Mouse (Mus musculus) intestine, embryonic 14.5 days (tissue): ENCODE results near the gene Uhrf1. TPM values are rescaled to one million over a fixed set of nuclear protein-coding genes. Genes with fewer than 3 reads are reported as not detected.
A peak's percentile ranks its signal among the peaks of the same experiment; 100 is the strongest.

ENCODE experiments used
- ATAC-seq: fragments of 200-750 bp; cut with Nextera tagmentation; replicated peaks from 2 replicates; pipeline ENCODE4 v1.8.0; 2017; ENCODE audit warnings: low read depth, moderate number of reproducible peaks, moderate TSS enrichment, moderate library complexity; ENCODE audit not compliant: low FRiP score, low TSS enrichment
- DNase-seq: peaks from one replicate; pipeline ENCODE4 v3.0.0-alpha.2; 2018; ENCODE audit warnings: low spot score
- H3K27ac ChIP-seq: fragments of 300-500 bp; sonication (generic); 2 replicates; pipeline ENCODE4 v1.5.1; 2014; ENCODE audit warnings: low read depth, mild to moderate bottlenecking, control low read depth
- H3K27me3 ChIP-seq: fragments of 300-500 bp; sonication (generic); replicated peaks from 2 replicates; pipeline ENCODE4 v1.6.1; 2014; ENCODE audit warnings: low read length, control low read depth; ENCODE audit not compliant: control insufficient read depth, insufficient read depth
- H3K36me3 ChIP-seq: fragments of 300-500 bp; sonication (generic); 2 replicates; pipeline ENCODE4 v1.6.1; 2014; ENCODE audit warnings: low read length, control low read depth; ENCODE audit not compliant: control insufficient read depth, insufficient read depth
- H3K4me1 ChIP-seq: fragments of 300-500 bp; sonication (generic); replicated peaks from 2 replicates; pipeline ENCODE4 v1.6.1; 2014; ENCODE audit warnings: low read length, control low read depth, mixed read lengths; ENCODE audit not compliant: control insufficient read depth, insufficient read depth
- H3K4me2 ChIP-seq: fragments of 300-500 bp; sonication (generic); 2 replicates; pipeline ENCODE4 v1.6.1; 2014; ENCODE audit warnings: low read length
- H3K4me3 ChIP-seq: fragments of 300-500 bp; sonication (generic); 2 replicates; pipeline ENCODE4 v1.5.1; 2014; ENCODE audit warnings: low read depth, low read length, control low read depth, mixed read lengths
- H3K9ac ChIP-seq: fragments of 300-500 bp; sonication (generic); 2 replicates; pipeline ENCODE4 v1.6.1; 2014; ENCODE audit warnings: mild to moderate bottlenecking, low read length
- H3K9me3 ChIP-seq: fragments of 300-500 bp; sonication (generic); 2 replicates; pipeline ENCODE4 v1.6.1; 2016; ENCODE audit warnings: low read length, control low read depth; ENCODE audit not compliant: control insufficient read depth
- WGBS: fragments of 180-500 bp; shearing (Covaris S2); extraction: QIAGEN DNeasy Blood & Tissue Kit; methylation state at CpG from one replicate; pipeline ENCODE4 v1.1.7; 2014; 5-methylcytosine and 5-hydroxymethylcytosine counted together
- polyA plus RNA-seq: library from polyadenylated mRNA; unstranded; fragments of >200 nt; fragmentation: Nextera tagmentation; extraction: Ambion mirVana; gene quantifications from 2 replicates; pipeline ENCODE4 v1.2.1, GENCODE M21; 2014

Gene Uhrf1
- polyA plus RNA-seq, 1 experiment from 2014 or later: 122 TPM

- Histone ChIP-seq H3K4me3 (no peak overlapping the region), H3K27me3 (no peaks in the 10 kb centered on the region), H3K4me1 (no peaks in the 10 kb centered on the region), H3K36me3 (no peaks in the 10 kb centered on the region), H3K9me3 (no peaks in the 10 kb centered on the region), H3K27ac (no peak overlapping the region), H3K9ac (no peak overlapping the region), H3K4me2 (no peak overlapping the region)
- 60% methylated on average over 4 of the region's 4 CpGs for WGBS
- peak; percentile 72 for DNase-seq
- no peak for ATAC-seq
These were observed 34.1 kb downstream of the Uhrf1 start for GRCm38 (mm10) chr17:56337190-56337589.

GRCm38 (mm10) chr17:56337791-56338190 lies 34.7 kb downstream of the Uhrf1 start:
- Histone ChIP-seq H3K36me3 (no peaks in the 10 kb centered on the region), H3K4me1 (no peaks in the 10 kb centered on the region), H3K4me2 (no peak overlapping the region), H3K9ac (no peak overlapping the region), H3K27ac (no peak overlapping the region), H3K9me3 (no peaks in the 10 kb centered on the region), H3K27me3 (no peaks in the 10 kb centered on the region), H3K4me3 (no peak overlapping the region)
- WGBS: 91% methylated on average over 6 of the region's 6 CpGs
- ATAC-seq (no peak), DNase-seq (no peak)

GRCm38 (mm10) chr17:56338909-56339308 lies 35.8 kb downstream of the Uhrf1 start:
- Histone ChIP-seq H3K4me3 (no peak overlapping the region), H3K27ac (no peak overlapping the region), H3K4me1 (no peaks in the 10 kb centered on the region), H3K9me3 (no peaks in the 10 kb centered on the region), H3K9ac (no peak overlapping the region), H3K36me3 (no peaks in the 10 kb centered on the region), H3K4me2 (no peak overlapping the region), H3K27me3 (no peaks in the 10 kb centered on the region)
- no peak for ATAC-seq
- no peak for DNase-seq
- 58% methylated on average over 4 of the region's 4 CpGs for WGBS

- no peak overlapping the region for H3K4me3 ChIP-seq
- DNase-seq (no peak), ATAC-seq (no peak)
- H3K27ac ChIP-seq: no peak overlapping the region
- H3K27me3 ChIP-seq: no peaks in the 10 kb centered on the region
- H3K4me1 ChIP-seq: no peaks in the 10 kb centered on the region
- H3K36me3 ChIP-seq: no peaks in the 10 kb centered on the region
- no peak overlapping the region for H3K4me2 ChIP-seq
- H3K9me3 ChIP-seq: no peaks in the 10 kb centered on the region
- H3K9ac ChIP-seq: no peak overlapping the region
These were observed 37.6 kb downstream of the Uhrf1 start for GRCm38 (mm10) chr17:56340717-56341116.

- no peak overlapping the region for H3K4me3 ChIP-seq
- no peak overlapping the region for H3K9ac ChIP-seq
- H3K36me3 ChIP-seq: no peaks in the 10 kb centered on the region
- H3K27ac ChIP-seq: no peak overlapping the region
- no peak overlapping the region for H3K4me2 ChIP-seq
- no peaks in the 10 kb centered on the region for H3K27me3 ChIP-seq
- no peak for ATAC-seq
- no peak for DNase-seq
- WGBS: 73% methylated on average over 3 of the region's 3 CpGs
- no peaks in the 10 kb centered on the region for H3K4me1 ChIP-seq
- no peaks in the 10 kb centered on the region for H3K9me3 ChIP-seq
These were observed 40.3 kb downstream of the Uhrf1 start for GRCm38 (mm10) chr17:56343466-56343865.

GRCm38 (mm10) chr17:56345364-56345763 lies 42.2 kb downstream of the Uhrf1 start:
- H3K36me3 ChIP-seq: no peaks in the 10 kb centered on the region
- no peaks in the 10 kb centered on the region for H3K9me3 ChIP-seq
- ATAC-seq (no peak), DNase-seq (no peak)
- 83% methylated on average over 2 of the region's 2 CpGs for WGBS
- H3K27me3 ChIP-seq: no peaks in the 10 kb centered on the region
- H3K27ac ChIP-seq: no peak overlapping the region
- no peak overlapping the region for H3K4me3 ChIP-seq
- no peak overlapping the region for H3K4me2 ChIP-seq
- H3K9ac ChIP-seq: no peak overlapping the region
- H3K4me1 ChIP-seq: no peaks in the 10 kb centered on the region

- no peak for ATAC-seq
- no peak overlapping the region for H3K4me3 ChIP-seq
- 69% methylated on average over 4 of the region's 4 CpGs for WGBS
- no peaks in the 10 kb centered on the region for H3K9me3 ChIP-seq
- no peak overlapping the region for H3K9ac ChIP-seq
- H3K36me3 ChIP-seq: peaks cover 16% of the 10 kb centered on the region
- H3K4me1 ChIP-seq: no peaks in the 10 kb centered on the region
- no peak for DNase-seq
- H3K4me2 ChIP-seq: no peak overlapping the region
- H3K27me3 ChIP-seq: no peaks in the 10 kb centered on the region
- H3K27ac ChIP-seq: no peak overlapping the region
These were observed 45.0 kb downstream of the Uhrf1 start for GRCm38 (mm10) chr17:56348128-56348527.

GRCm38 (mm10) chr17:56348586-56348985 lies 45.5 kb downstream of the Uhrf1 start:
- no peaks in the 10 kb centered on the region for H3K9me3 ChIP-seq
- DNase-seq (no peak), ATAC-seq (no peak)
- no peak overlapping the region for H3K27ac ChIP-seq
- H3K4me2 ChIP-seq: no peak overlapping the region
- no peak overlapping the region for H3K4me3 ChIP-seq
- H3K27me3 ChIP-seq: no peaks in the 10 kb centered on the region
- H3K36me3 ChIP-seq: peaks cover 20% of the 10 kb centered on the region
- H3K4me1 ChIP-seq: no peaks in the 10 kb centered on the region
- H3K9ac ChIP-seq: no peak overlapping the region

- peak; percentile 74 for ATAC-seq
- Histone ChIP-seq H3K27me3 (no peaks in the 10 kb centered on the region), H3K9ac (no peak overlapping the region), H3K27ac (no peak overlapping the region), H3K4me2 (no peak overlapping the region), H3K4me1 (no peaks in the 10 kb centered on the region), H3K9me3 (no peaks in the 10 kb centered on the region), H3K4me3 (no peak overlapping the region), H3K36me3 (peaks cover 39% of the 10 kb centered on the region)
- DNase-seq: peak; percentile 92
- 40% methylated on average over 2 of the region's 2 CpGs for WGBS
These were observed 47.6 kb downstream of the Uhrf1 start for GRCm38 (mm10) chr17:56350694-56351093.
